Mouse (Mus musculus) adrenal gland, adult 8-10 months (tissue): ENCODE results near the gene Rpl28. TPM values are rescaled to one million over a fixed set of nuclear protein-coding genes. Genes with fewer than 3 reads are reported as not detected.
A peak's percentile ranks its signal among the peaks of the same experiment; 100 is the strongest.

Experiments used
- DNase-seq: peaks from one replicate; pipeline ENCODE4 v3.0.0; 2022
- total RNA-seq, 4 experiments: library from RNA; stranded (reverse); gene quantifications; 2 replicates each; pipeline ENCODE4 v1.2.4; 2022

Rpl28 gene
- 100 to 1,000 TPM; 593 to 922 (median 693) TPM for total RNA-seq

- DNase-seq: peak; percentile 95
Measured at GRCm38 (mm10) chr7:4792278-4793212, at the start of gene Rpl28. Gene Rpl28 (plus strand): TSS chr7:4792874.

DNA sequence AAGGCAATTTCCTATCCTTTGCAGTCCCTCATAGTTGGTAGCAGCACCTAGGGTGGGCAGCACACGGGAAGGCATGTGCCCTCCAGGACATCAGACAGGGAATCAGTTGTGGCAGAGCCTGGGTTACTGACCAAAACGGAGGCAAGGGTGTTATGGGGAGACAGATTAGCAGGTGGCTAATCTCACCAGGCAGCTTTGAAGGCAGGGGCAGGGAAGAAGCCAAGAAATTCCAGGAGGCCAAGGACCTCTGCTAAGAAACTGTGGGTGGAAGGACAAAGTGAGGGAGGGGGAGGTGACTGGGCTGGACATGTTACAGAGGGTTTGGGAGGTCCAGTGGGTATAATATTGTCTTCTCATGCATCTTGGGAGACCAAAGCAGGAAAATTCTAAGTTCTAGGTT, 49.3 kb upstream of the Rpl28 start:
- DNase-seq: no peak

- no peak for DNase-seq
Measured at GRCm38 (mm10) chr7:4744886-4745285, 47.8 kb upstream of the Rpl28 start.

GRCm38 (mm10) chr7:4746326-4746980, 46.2 kb upstream of the Rpl28 start:
- DNase-seq: no peak

- DNase-seq: no peak
Measured at GRCm38 (mm10) chr7:4747156-4747899, 45.3 kb upstream of the Rpl28 start.

- DNase-seq: no peak
Measured at GRCm38 (mm10) chr7:4748321-4748720, 44.4 kb upstream of the Rpl28 start.

DNA sequence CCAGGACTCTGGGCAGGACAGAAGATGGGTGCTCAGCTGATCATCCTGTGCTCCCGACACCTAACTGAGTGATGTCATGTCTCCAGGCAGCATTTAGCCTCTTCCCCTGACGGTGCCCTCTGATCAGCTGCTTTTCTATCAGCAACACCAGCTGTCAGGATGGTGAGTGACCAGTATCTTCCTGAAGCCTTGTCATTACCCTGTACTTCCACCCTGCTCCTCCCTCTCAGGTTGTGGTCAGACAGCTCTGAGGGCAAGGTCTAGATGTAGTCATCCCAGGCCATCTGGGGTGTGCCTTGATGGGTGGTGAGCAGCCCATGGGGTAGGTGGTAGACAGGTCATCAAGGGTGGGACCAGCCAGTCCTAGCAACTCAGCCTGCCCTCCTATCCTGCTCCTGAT, 43.5 kb upstream of the Rpl28 start:
- DNase-seq: no peak

DNA sequence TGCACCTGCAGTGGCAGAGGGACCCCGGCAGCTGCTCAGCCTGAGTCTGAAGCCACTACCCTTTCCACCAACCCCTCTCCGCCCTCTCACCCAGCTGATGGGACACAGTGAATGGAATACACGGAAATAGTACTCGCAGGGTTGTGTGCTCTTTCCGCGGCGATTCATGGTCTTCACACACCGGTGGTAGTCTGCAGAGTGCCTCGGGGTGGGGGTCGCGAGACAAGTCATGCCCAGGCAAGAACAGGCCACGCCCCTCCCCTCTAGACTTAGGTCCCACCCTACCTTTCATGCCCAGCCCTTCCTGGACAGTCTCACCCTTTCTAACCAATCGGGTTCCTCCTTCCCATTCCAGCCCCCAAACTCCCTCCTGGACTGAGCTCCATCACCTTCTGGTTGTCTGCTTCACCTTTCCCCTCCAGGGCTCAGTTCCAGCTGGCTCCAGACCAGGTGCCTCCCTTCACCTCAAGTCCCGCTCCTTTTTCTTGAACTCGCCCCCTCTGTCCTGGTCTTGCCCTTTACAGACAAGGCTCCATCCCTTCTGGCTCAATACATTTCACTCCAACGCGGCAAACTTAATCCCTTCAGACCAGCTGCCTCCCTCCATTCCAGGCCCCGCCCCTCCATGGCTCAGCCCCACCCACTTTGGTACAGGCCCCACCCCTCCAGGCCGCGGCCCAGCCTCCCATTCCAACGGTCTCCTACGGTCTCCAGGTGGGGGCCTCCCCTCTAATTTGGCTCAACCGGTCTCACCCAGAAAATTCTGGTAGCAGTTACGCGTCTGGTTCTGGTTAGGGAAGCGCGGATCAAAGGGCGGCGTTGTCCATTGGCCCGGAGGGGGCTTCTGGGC, 40.5 kb upstream of the Rpl28 start:
- no peak for DNase-seq

DNA sequence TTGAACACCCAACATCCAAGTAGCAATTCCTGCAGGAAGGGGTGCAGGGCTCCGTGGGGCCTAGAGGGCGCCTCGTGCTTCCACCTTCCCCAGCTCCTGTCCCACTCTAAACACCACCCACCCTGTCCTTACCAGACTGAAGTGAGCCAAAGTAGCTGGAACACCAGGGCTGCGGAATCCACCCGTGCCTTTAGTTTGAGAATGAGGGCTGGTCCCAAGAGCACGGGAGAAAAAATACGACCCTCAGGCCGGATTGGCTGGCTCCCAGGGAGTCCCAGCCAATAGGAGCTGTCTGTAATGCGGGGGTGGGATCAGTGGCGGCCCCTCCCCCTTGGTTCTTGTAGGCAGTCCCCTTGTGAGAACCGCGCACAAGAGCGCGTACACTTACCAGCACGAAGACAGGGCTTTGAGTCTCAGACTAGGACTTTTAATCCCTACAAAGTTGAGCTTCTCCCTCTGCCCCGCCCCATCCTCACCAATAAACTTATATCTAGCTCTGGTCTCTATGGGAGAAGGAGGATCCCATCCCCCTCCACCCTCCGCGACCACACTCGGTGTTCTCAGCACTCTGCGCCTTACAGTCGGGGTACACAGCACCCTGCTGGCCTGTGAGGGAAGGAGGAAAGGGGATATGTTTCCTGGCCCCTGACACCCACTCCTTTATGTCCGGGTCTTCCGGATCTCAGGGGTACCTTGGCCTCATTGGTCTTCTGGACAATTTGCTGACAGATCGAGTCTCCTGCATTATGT, 39.7 kb upstream of the Rpl28 start, which contains the start of gene Cox6b2:
Cox6b2 (minus strand) TSS at position 274 of the 750 bp plus-strand sequence.
- DNase-seq: peak; percentile 38

- no peak for DNase-seq
Measured at GRCm38 (mm10) chr7:4759670-4760069, 33.0 kb upstream of the Rpl28 start.

DNA sequence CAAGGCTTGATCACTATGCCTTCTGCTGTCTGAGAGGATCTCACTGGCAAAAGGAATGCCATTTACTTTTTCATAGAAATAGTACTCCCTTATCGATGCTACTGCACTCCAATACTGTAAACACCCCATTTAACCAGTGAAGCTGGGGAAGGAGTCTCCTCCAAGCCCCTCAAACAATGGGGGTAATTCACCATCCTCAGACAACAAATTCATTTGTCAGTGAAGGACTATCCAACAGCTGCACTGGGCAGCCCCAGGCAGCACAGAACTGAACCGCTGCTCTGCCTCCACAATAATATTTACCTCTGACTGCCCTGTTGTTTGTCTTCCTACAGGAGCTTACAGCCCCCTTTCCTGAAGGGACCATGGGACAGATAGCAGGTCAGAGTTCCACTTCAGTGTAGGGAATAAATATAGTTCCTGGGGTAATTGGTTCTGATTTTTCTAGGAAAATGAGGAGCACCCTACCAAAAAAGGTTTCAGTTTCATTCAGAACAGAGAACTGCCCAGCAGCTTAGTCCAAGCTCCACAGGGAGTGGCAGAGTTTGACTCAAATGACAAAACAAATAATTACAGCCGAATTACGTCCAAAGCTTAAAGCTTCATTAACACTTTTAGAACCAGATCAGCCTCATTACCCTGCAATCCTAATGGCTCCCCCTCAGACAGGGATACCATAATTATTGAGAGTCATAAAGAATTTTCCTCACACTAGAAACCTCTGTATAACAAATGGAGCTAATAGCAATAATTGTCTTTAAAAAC, 27.5 kb upstream of the Rpl28 start:
- no peak for DNase-seq

DNA sequence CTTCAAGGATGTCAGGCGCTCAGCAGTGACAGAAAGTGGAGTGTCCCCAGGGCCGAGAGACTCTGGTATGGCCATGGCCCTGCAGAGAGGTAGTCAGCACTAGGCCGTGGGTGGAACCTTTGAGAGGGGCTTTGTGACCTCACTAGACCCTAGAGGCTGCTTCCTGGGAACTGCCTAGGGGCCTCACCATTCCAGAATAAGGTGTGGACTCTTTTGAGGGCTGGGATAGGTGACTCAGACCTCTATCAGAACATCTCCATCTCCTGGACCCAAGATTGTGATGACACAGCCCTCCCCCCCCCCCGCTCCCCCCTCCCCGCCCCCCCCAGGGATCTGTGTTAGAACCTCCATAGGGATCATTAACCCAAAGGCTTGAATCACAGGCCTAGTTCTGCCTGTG, 21.5 kb upstream of the Rpl28 start, which contains the start of gene Fam71e2:
Fam71e2 (minus strand) TSS at position 101 of the 400 bp plus-strand sequence.
- DNase-seq: no peak

GRCm38 (mm10) chr7:4776131-4776530, 16.5 kb upstream of the Rpl28 start:
- no peak for DNase-seq

DNA sequence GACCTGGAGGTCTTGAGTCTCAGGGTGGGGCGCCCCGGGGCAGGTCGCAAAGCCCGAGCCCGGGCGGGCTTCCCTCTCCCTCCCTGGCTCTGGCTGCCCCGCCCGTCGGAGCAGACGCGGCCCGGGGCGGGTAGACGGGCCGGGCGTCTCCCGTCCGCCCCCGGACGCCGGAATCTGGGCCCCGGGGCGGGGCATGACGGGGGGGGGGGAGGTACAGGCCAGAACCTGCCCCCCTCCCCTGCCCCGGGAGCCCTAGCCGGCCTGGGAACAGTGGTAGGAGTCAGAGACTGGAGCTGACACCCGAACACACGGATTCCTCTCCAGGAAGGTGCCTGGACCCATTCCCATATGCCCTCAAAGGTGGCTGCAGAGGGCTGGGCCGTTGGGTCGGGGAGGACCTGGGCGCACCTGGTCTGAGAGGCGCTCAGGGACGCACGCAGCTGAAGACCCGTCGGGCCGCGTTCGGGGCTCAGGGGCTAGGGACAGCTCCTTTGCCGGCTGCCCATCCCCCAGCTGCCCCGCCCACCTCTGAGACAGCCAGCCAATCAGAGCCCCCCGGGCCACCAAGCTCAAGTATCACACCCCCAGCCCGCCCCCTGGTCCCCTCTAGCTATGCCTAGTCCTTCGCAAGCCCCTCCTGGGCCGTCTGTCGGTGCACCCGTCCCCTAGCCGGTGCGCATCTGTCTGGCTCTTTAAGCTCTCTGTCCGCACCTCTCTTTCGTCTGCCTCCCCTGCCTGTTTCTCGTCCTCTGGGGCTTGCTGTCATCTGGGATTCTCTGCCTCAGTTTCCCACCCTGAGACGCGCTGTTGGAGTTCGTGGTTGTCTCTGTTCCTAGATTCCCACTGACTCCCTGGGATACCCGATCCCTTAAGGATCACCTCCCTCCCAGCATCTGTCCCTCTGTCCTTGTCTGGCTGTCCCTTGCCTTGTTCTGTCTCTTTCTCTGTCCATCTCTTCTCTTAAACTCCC, 15.5 kb upstream of the Rpl28 start:
- no peak for DNase-seq

- DNase-seq: no peak
Measured at GRCm38 (mm10) chr7:4777851-4778637, 14.6 kb upstream of the Rpl28 start.

DNA sequence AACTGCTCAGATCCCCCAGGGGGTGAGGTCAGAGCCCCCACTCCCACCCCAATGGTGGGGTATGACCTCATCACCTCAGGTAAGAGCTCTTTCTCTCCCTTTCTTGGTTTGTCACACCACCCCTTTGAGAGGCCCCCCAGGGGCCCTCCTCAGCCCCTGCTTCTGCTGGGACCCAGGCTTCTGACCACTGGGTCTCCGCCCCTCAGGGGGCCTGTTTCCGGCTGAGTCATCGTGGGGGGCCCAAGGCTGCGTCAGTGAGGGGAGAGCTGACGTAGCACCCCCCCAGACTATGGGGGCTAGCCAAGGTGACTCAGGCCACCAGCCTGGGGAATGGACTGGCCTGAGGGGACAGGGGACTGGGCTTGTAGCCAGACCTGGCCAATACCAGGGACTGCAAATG, 12.8 kb upstream of the Rpl28 start:
- no peak for DNase-seq

GRCm38 (mm10) chr7:4782130-4782529, 10.5 kb upstream of the Rpl28 start:
- DNase-seq: no peak

DNA sequence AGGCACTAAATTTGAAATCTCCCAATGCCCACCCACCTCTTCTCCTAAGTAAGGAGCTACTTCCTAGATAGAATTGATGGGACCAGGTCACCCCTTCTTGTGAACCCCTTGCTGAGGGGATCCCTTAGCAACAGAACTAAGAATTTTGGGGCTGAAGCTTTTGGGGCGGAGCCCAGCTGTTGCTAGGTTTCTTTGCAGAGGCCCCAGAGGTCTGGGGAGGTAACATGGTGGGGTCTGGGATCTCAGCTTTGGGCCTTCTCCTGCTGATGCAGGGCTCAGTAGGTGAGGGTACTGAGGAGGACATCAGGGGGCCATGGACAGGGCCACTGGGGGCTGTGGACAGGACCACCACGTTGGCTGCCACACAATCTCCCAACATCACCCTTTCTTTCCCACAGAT, 9.9 kb upstream of the Rpl28 start, which contains the start of the genes Il11 and Tmem190:
Il11 (minus strand) TSS at position 101 of the 400 bp plus-strand sequence.
Tmem190 (plus strand) TSS at position 179 of the 400 bp plus-strand sequence.
- DNase-seq: no peak
